Mouse (Mus musculus) intestine, embryonic 16.5 days (tissue): ENCODE measurements around the gene Borcs7. TPM values are rescaled to one million over a fixed set of nuclear protein-coding genes. Genes with fewer than 3 reads are reported as not detected.

Source experiments
- ATAC-seq: fragments of 200-750 bp; cut with Nextera tagmentation; 2 replicates; pipeline ENCODE4 v1.8.0; 2017; ENCODE audit warnings: moderate TSS enrichment, moderate library complexity
- H3K27ac ChIP-seq: fragments of 300-500 bp; sonication (generic); 2 replicates; pipeline ENCODE4 v1.5.1; 2014; ENCODE audit warnings: mild to moderate bottlenecking, low read length
- H3K27me3 ChIP-seq: fragments of 300-500 bp; sonication (generic); replicated peaks from 2 replicates; pipeline ENCODE4 v1.6.1; 2014; ENCODE audit warnings: low read length, control low read depth, mixed read lengths; ENCODE audit not compliant: control insufficient read depth, insufficient read depth
- H3K36me3 ChIP-seq: fragments of 300-500 bp; sonication (generic); 2 replicates; pipeline ENCODE4 v1.6.1; 2014; ENCODE audit warnings: low read length, control low read depth; ENCODE audit not compliant: control insufficient read depth, insufficient read depth
- H3K4me1 ChIP-seq: fragments of 300-500 bp; sonication (generic); 2 replicates; pipeline ENCODE4 v1.6.1; 2014; ENCODE audit warnings: low read length, control low read depth, mixed read lengths; ENCODE audit not compliant: control insufficient read depth, insufficient read depth
- H3K4me2 ChIP-seq: fragments of 300-500 bp; sonication (generic); 2 replicates; pipeline ENCODE4 v1.6.1; 2014; ENCODE audit warnings: low read depth, low read length, control low read depth
- H3K4me3 ChIP-seq: fragments of 300-500 bp; sonication (generic); 2 replicates; pipeline ENCODE4 v1.5.1; 2014; ENCODE audit warnings: mild to moderate bottlenecking, low read length
- H3K9ac ChIP-seq: fragments of 300-500 bp; sonication (generic); 2 replicates; pipeline ENCODE4 v1.6.1; 2014; ENCODE audit warnings: low read depth, low read length
- H3K9me3 ChIP-seq: fragments of 300-500 bp; sonication (generic); 2 replicates; pipeline ENCODE4 v1.6.1; 2016; ENCODE audit warnings: low read length, control low read depth; ENCODE audit not compliant: control insufficient read depth
- WGBS: fragments of 180-500 bp; shearing (Covaris S2); extraction: QIAGEN DNeasy Blood & Tissue Kit; methylation state at CpG from one replicate; pipeline ENCODE4 v1.1.7; 2014; 5-methylcytosine and 5-hydroxymethylcytosine counted together
- polyA plus RNA-seq: library from polyadenylated mRNA; unstranded; fragments of >200 nt; fragmentation: Nextera tagmentation; extraction: Ambion mirVana; gene quantifications from 2 replicates; pipeline ENCODE4 v1.2.1, GENCODE M21; 2015

The Borcs7 gene
- polyA plus RNA-seq, 1 experiment from 2014 or later, result 14.0 TPM

- WGBS, result 76% methylated on average over 3 of the region's 3 CpGs
- ATAC-seq, result no peak
- H3K4me1 ChIP-seq, result peaks cover 15% of the 10 kb centered on the region
- H3K4me2 ChIP-seq, result no peak overlapping the region
- H3K4me3 ChIP-seq, result no peak overlapping the region
- no peaks in the 10 kb centered on the region for H3K27me3 ChIP-seq
- no peaks in the 10 kb centered on the region for H3K9me3 ChIP-seq
- no peak overlapping the region for H3K9ac ChIP-seq
- H3K36me3 ChIP-seq, result peaks cover 7% of the 10 kb centered on the region; the same call in 1 of the 2 replicates
- no peak overlapping the region for H3K27ac ChIP-seq
These were observed 42.5 kb upstream of the Borcs7 start for GRCm38 (mm10) chr19:46647254-46647653.

GRCm38 (mm10) chr19:46647850-46648249, 41.9 kb upstream of the Borcs7 start:
- Histone ChIP-seq H3K27ac (no peak overlapping the region), H3K4me2 (no peak overlapping the region), H3K27me3 (no peaks in the 10 kb centered on the region), H3K4me1 (peaks cover 9% of the 10 kb centered on the region), H3K36me3 (peaks cover 7% of the 10 kb centered on the region; the same call in 1 of the 2 replicates), H3K4me3 (no peak overlapping the region), H3K9ac (no peak overlapping the region), H3K9me3 (no peaks in the 10 kb centered on the region)
- WGBS, result 81% methylated on average over 8 of the region's 8 CpGs
- ATAC-seq, result no peak

- no peaks in the 10 kb centered on the region for H3K27me3 ChIP-seq
- H3K27ac ChIP-seq, result no peak overlapping the region
- ATAC-seq, result no peak
- no peak overlapping the region for H3K4me3 ChIP-seq
- 83% methylated on average over 14 of the region's 14 CpGs for WGBS
- no peak overlapping the region for H3K9ac ChIP-seq
- H3K4me1 ChIP-seq, result peaks cover 6% of the 10 kb centered on the region; the same call in 1 of the 2 replicates
- H3K36me3 ChIP-seq, result peaks cover 12% of the 10 kb centered on the region; the same call in 1 of the 2 replicates
- H3K4me2 ChIP-seq, result no peak overlapping the region
- no peaks in the 10 kb centered on the region for H3K9me3 ChIP-seq
These were observed 41.1 kb upstream of the Borcs7 start for GRCm38 (mm10) chr19:46648565-46648964.

GRCm38 (mm10) chr19:46653188-46653587, 36.5 kb upstream of the Borcs7 start:
- H3K9ac ChIP-seq, result no peak overlapping the region
- H3K9me3 ChIP-seq, result no peaks in the 10 kb centered on the region
- peaks cover 32% of the 10 kb centered on the region for H3K36me3 ChIP-seq
- WGBS, result 77% methylated on average over 5 of the region's 5 CpGs
- no peak for ATAC-seq
- H3K4me1 ChIP-seq, result peaks cover 2% of the 10 kb centered on the region; the same call in 1 of the 2 replicates
- H3K27me3 ChIP-seq, result no peaks in the 10 kb centered on the region
- H3K4me2 ChIP-seq, result no peak overlapping the region
- H3K27ac ChIP-seq, result no peak overlapping the region
- H3K4me3 ChIP-seq, result no peak overlapping the region

- H3K4me3 ChIP-seq, result no peak overlapping the region
- H3K36me3 ChIP-seq, result peaks cover 32% of the 10 kb centered on the region
- no peaks in the 10 kb centered on the region for H3K9me3 ChIP-seq
- H3K9ac ChIP-seq, result no peak overlapping the region
- no peak for ATAC-seq
- no peak overlapping the region for H3K4me2 ChIP-seq
- no peaks in the 10 kb centered on the region for H3K4me1 ChIP-seq
- no peak overlapping the region for H3K27ac ChIP-seq
- 92% methylated on average over 14 of the region's 14 CpGs for WGBS
- no peaks in the 10 kb centered on the region for H3K27me3 ChIP-seq
These were observed 36.0 kb upstream of the Borcs7 start for GRCm38 (mm10) chr19:46653616-46654235.

- Histone ChIP-seq H3K36me3 (peaks cover 32% of the 10 kb centered on the region), H3K9me3 (no peaks in the 10 kb centered on the region), H3K4me1 (no peaks in the 10 kb centered on the region), H3K9ac (no peak overlapping the region), H3K27ac (no peak overlapping the region; the same call in 1 of the 2 replicates), H3K4me3 (no peak overlapping the region), H3K4me2 (no peak overlapping the region), H3K27me3 (no peaks in the 10 kb centered on the region)
- 82% methylated on average over 10 of the region's 10 CpGs for whole genome bisulfite sequencing
- ATAC-seq, result no peak
These were observed 34.1 kb upstream of the Borcs7 start for GRCm38 (mm10) chr19:46655626-46656025.

- no peak overlapping the region for H3K4me2 ChIP-seq
- no peaks in the 10 kb centered on the region for H3K9me3 ChIP-seq
- no peaks in the 10 kb centered on the region for H3K4me1 ChIP-seq
- 89% methylated on average over 21 of the region's 21 CpGs for WGBS
- H3K36me3 ChIP-seq, result peaks cover 32% of the 10 kb centered on the region
- H3K27ac ChIP-seq, result no peak overlapping the region
- no peak overlapping the region for H3K9ac ChIP-seq
- H3K27me3 ChIP-seq, result no peaks in the 10 kb centered on the region
- H3K4me3 ChIP-seq, result no peak overlapping the region
- no peak for ATAC-seq
These were observed 33.4 kb upstream of the Borcs7 start for GRCm38 (mm10) chr19:46656151-46656840.

GRCm38 (mm10) chr19:46657339-46658020, 32.2 kb upstream of the Borcs7 start:
- no peaks in the 10 kb centered on the region for H3K4me1 ChIP-seq
- H3K9ac ChIP-seq, result no peak overlapping the region
- no peaks in the 10 kb centered on the region for H3K9me3 ChIP-seq
- H3K27ac ChIP-seq, result no peak overlapping the region
- no peak overlapping the region for H3K4me2 ChIP-seq
- ATAC-seq, result no peak
- H3K36me3 ChIP-seq, result peaks cover 30% of the 10 kb centered on the region
- H3K27me3 ChIP-seq, result no peaks in the 10 kb centered on the region
- no peak overlapping the region for H3K4me3 ChIP-seq
- 88% methylated on average over 3 of the region's 3 CpGs for WGBS

GRCm38 (mm10) chr19:46658348-46658747, 31.4 kb upstream of the Borcs7 start:
- 96% methylated on average over 7 of the region's 7 CpGs for WGBS
- no peak overlapping the region for H3K27ac ChIP-seq
- H3K4me3 ChIP-seq, result no peak overlapping the region
- H3K36me3 ChIP-seq, result peaks cover 26% of the 10 kb centered on the region
- 0 out of 2 replicates have a peak, but pooled peaks have one; percentile 12 for ATAC-seq
- H3K9me3 ChIP-seq, result no peaks in the 10 kb centered on the region
- no peak overlapping the region for H3K9ac ChIP-seq
- H3K4me2 ChIP-seq, result no peak overlapping the region
- H3K27me3 ChIP-seq, result no peaks in the 10 kb centered on the region
- H3K4me1 ChIP-seq, result no peaks in the 10 kb centered on the region
